Mouse (Mus musculus): ENCODE results near the gene Pnrc2.

DNA sequence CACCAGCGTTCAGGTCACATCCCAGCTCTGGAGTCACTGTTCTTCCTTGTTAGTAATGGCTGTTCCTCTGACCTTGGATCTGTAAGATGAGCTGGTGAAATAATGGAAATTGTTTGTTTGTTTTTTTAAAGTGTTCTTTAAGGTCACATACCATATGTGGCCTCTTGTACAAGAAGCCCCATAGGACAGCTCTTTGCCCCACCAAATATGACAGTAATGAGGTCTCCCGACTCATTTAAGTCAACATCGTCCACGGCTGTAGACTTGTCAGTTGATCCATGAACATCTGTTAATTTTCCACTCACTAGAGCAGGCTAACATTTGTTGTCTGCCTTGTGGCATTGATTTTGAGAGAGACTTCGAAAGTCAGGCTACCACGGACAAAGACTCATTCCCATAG is 5.4 kb upstream of the Pnrc2 start:
- TF ChIP-seq CTCF (IDR thresholded peaks at IDR 0.05; ENCODE audit: low read depth), result no peak
- TF ChIP-seq EP300 (IDR thresholded peaks at IDR 0.05; ENCODE audit: low read depth), result no peak
